Mouse (Mus musculus) embryonic facial prominence, embryonic 11.5 days (tissue): ENCODE data around the gene Paip2b. TPM values are rescaled to one million over a fixed set of nuclear protein-coding genes. Genes with fewer than 3 reads are reported as not detected.

ENCODE experiments used
- ATAC-seq: fragments of 200-750 bp; cut with Nextera tagmentation; replicated peaks from 2 replicates; pipeline ENCODE4 v1.8.0; 2017; ENCODE audit warnings: low read depth; ENCODE audit not compliant: insufficient number of reproducible peaks, low FRiP score, low TSS enrichment
- DNase-seq: peaks from one replicate; pipeline ENCODE4 v3.0.0-alpha.2; 2015; ENCODE audit warnings: low spot score
- H3K27ac ChIP-seq: fragments of 300-500 bp; sonication (generic); replicated peaks from 2 replicates; pipeline ENCODE4 v1.5.1; 2014; ENCODE audit warnings: mild to moderate bottlenecking, low read depth, low read length, control low read depth
- H3K27me3 ChIP-seq: fragments of 300-500 bp; sonication (generic); 2 replicates; pipeline ENCODE4 v1.6.1; 2014; ENCODE audit warnings: mild to moderate bottlenecking, low read length, moderate library complexity, mixed read lengths; ENCODE audit not compliant: control insufficient read depth, insufficient read depth
- H3K36me3 ChIP-seq: fragments of 300-500 bp; sonication (generic); replicated peaks from 2 replicates; pipeline ENCODE4 v1.6.1; 2014; ENCODE audit warnings: low read depth, mild to moderate bottlenecking, low read length, moderate library complexity, mixed read lengths; ENCODE audit not compliant: control insufficient read depth, insufficient read depth
- H3K4me1 ChIP-seq: fragments of 300-500 bp; sonication (generic); 2 replicates; pipeline ENCODE4 v1.6.1; 2014; ENCODE audit warnings: low read length, mixed read lengths; ENCODE audit not compliant: control insufficient read depth, insufficient read depth
- H3K4me2 ChIP-seq: fragments of 300-500 bp; sonication (generic); 2 replicates; pipeline ENCODE4 v1.6.1; 2014; ENCODE audit warnings: low read depth, mild to moderate bottlenecking, control low read depth, low read length, moderate library complexity
- H3K4me3 ChIP-seq: fragments of 300-500 bp; sonication (generic); 2 replicates; pipeline ENCODE4 v1.5.1; 2014; ENCODE audit warnings: low read depth, low read length, control low read depth
- H3K9ac ChIP-seq: fragments of 300-500 bp; sonication (generic); replicated peaks from 2 replicates; pipeline ENCODE4 v1.6.1; 2014; ENCODE audit warnings: mild to moderate bottlenecking, control low read depth, low read length
- H3K9me3 ChIP-seq: fragments of 300-500 bp; sonication (generic); replicated peaks from 2 replicates; pipeline ENCODE4 v1.6.1; 2016; ENCODE audit warnings: mild to moderate bottlenecking, low read length, inconsistent platforms, mixed read lengths; ENCODE audit not compliant: control insufficient read depth
- WGBS: fragments of 180-500 bp; shearing (Covaris S2); extraction: QIAGEN DNeasy Blood & Tissue Kit; methylation state at CpG from one replicate; pipeline ENCODE4 v1.1.7; 2014; 5-methylcytosine and 5-hydroxymethylcytosine counted together
- polyA plus RNA-seq: library from polyadenylated mRNA; unstranded; fragments of >200 nt; fragmentation: Nextera tagmentation; extraction: Ambion mirVana; gene quantifications from 2 replicates; pipeline ENCODE4 v1.2.1, GENCODE M21; 2014

Paip2b gene
- polyA plus RNA-seq, 1 experiment from 2014 or later, result 20.1 TPM

DNA sequence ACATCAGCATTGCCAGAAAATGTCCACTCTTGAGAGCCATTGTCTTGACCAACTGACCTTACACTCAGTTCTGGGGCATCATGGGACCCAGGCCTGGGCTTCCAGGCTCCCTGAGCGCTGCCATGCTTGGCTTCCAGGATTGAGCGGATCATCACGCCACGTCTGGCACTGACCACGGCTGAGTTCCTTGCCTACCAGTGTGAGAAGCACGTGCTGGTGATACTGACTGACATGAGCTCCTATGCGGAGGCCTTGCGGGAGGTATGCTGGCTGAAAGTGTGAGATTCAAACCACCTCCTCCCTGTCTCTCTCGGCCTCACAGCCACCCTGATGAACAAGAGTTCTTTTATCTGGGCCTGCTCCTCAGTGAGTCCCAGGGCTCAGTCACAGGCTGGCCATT, 75.5 kb downstream of the Paip2b start:
- ATAC-seq (no peak), DNase-seq (no peak)
- no peak overlapping the region for H3K27ac ChIP-seq
- no peak overlapping the region for H3K4me3 ChIP-seq
- H3K4me2 ChIP-seq, result no peak overlapping the region
- H3K9me3 ChIP-seq, result no peaks in the 10 kb centered on the region
- H3K4me1 ChIP-seq, result no peaks in the 10 kb centered on the region
- H3K27me3 ChIP-seq, result peaks cover 35% of the 10 kb centered on the region
- no peaks in the 10 kb centered on the region for H3K36me3 ChIP-seq
- no peak overlapping the region for H3K9ac ChIP-seq
- WGBS, result 67% methylated on average over 9 of the region's 9 CpGs

Other genes with a start within 250 kb of the Paip2b start
- not detected in 2 replicates for gene Clec4f, start 175.6 kb downstream of the Paip2b start, polyA plus RNA-seq
- gene Cd207, start 153.9 kb downstream of the Paip2b start, polyA plus RNA-seq, result not detected in 2 replicates
- gene Vax2, start 120.5 kb downstream of the Paip2b start, polyA plus RNA-seq, result 2.0 and 8.4 TPM in 2 replicates
- gene Atp6v1b1, start 88.8 kb downstream of the Paip2b start, polyA plus RNA-seq, result 0.22 TPM in 1 of 2 replicates, not detected in the other
- gene Ankrd53, start 69.1 kb downstream of the Paip2b start, polyA plus RNA-seq, result not detected in 2 replicates
- 53.5 and 56.8 TPM in 2 replicates for gene Tex261, start 55.9 kb downstream of the Paip2b start, polyA plus RNA-seq
- 28.7 and 28.9 TPM in 2 replicates for gene Nagk, start 36.8 kb downstream of the Paip2b start, polyA plus RNA-seq
- 101 and 116 TPM in 2 replicates for gene Zfp638, start 35.4 kb upstream of the Paip2b start, polyA plus RNA-seq
- gene Dysf, start 176.8 kb upstream of the Paip2b start, polyA plus RNA-seq, result 5.6 and 7.8 TPM in 2 replicates